ENCODE assay signal across 22 mouse cellular contexts in the genomic region with DNA sequence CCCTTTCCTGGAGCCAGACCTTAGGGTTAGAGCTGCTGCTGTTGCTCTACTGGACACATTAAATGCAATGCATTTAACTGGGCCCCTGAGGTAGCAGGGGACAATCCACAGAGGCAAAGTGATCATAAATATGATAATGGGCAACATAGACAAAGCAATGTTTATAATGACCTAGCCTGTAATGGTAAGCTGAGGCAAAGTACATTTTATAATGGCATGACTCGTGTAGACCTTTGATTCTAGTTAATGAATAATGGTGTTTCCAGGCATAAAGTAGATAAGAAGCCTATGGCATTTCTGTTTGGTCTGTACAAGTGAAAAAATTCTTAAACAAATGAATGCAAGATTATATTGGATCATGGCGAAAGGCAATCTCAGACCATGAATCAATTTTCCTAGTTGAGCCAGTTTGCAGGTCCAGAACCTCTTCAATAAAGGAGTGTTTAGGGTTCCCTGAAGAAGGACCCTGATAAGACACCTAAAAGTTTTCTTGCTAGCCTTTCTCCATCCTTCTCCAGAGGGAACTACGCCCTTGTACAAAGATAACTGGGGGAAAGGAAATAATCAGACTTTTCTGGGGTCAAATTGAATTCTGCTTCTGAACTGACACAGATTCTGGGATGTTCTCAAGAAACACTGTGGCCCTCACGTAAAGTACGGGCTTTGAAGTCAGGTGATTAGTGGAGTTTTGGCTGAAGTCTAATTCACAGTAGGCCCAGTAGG. TPM values are rescaled to one million over a fixed set of nuclear protein-coding genes. Genes with fewer than 3 reads are reported as not detected.
DNase-seq lines count a peak whose midpoint lies in the region; ATAC-seq and TF ChIP-seq lines count a peak whose summit lies in the region.
"Had no signal": no experiment of that assay in that cellular context is flagged by ENCODE, and none has a peak within 500 bp of the region (broad histone marks: within the 10 kb centered on the region; RNA-seq: fewer than 3 reads in every experiment).

No protein-coding gene starts in this region.

- no peak overlapping the region for H3K9ac ChIP-seq in intestine, embryonic 15.5 days
- H3K9ac ChIP-seq in intestine, embryonic 16.5 days (ENCODE audit: low read depth, low read length): no peak overlapping the region
- no peak overlapping the region for H3K9ac ChIP-seq in intestine, postnatal 0 days (ENCODE audit: low read depth, low read length)

- no peaks in the 10 kb centered on the region for H3K9me3 ChIP-seq in intestine, embryonic 15.5 days
- H3K9me3 ChIP-seq in intestine, embryonic 16.5 days (ENCODE audit: control insufficient read depth, low read length): no peaks in the 10 kb centered on the region
- no peaks in the 10 kb centered on the region for H3K9me3 ChIP-seq in intestine, postnatal 0 days (ENCODE audit: control insufficient read depth)
- H3K9me3 ChIP-seq: G1E had no signal

- H3K27ac ChIP-seq in intestine, embryonic 15.5 days: no peak overlapping the region
- H3K27ac ChIP-seq in intestine, embryonic 16.5 days (ENCODE audit: low read length): peak overlapping the region; percentile 30; the same call in 1 of the 2 replicates
- H3K27ac ChIP-seq in intestine, postnatal 0 days (ENCODE audit: low read depth, low read length): no peak overlapping the region; the same call in 1 of the 2 replicates
- H3K27ac ChIP-seq in small intestine, adult 2 months (ENCODE audit: insufficient read depth, low read depth, low read length): peak overlapping the region; percentile 46; the same call in 1 of the 2 replicates

- peak; percentile 93 for ATAC-seq in intestine, embryonic 15.5 days
- peak; percentile 92 for ATAC-seq in intestine, embryonic 16.5 days
- peak; percentile 75 for ATAC-seq in intestine, postnatal 0 days
- ATAC-seq: activated CD4-positive, CD25-positive, alpha-beta regulatory T cell, adult 4 months; CD4-positive, CD25-positive, alpha-beta regulatory T cell, adult 4 months; Patski had no signal

- no peak for TF ChIP-seq POLR2A in small intestine, adult 2 months (IDR thresholded peaks at IDR 0.05; ENCODE audit: low read depth, low read length)

- no peak for TF ChIP-seq CTCF in intestine, postnatal 0 days (IDR thresholded peaks at IDR 0.05; ENCODE audit: low read depth)
- no peak for TF ChIP-seq CTCF in small intestine, adult 2 months (IDR thresholded peaks at IDR 0.05; ENCODE audit: extremely low read depth, insufficient read length, insufficient replicate concordance, low read depth, low read length)

- no peaks in the 10 kb centered on the region for H3K27me3 ChIP-seq in intestine, embryonic 15.5 days (replicated peaks)
- H3K27me3 ChIP-seq in intestine, embryonic 16.5 days (replicated peaks; ENCODE audit: control insufficient read depth, insufficient read depth, low read length): no peaks in the 10 kb centered on the region
- H3K27me3 ChIP-seq in intestine, postnatal 0 days (replicated peaks; ENCODE audit: control insufficient read depth, insufficient read depth, low read length): no peaks in the 10 kb centered on the region
- no peaks in the 10 kb centered on the region for H3K27me3 ChIP-seq in small intestine, adult 2 months (ENCODE audit: control insufficient read depth, insufficient read depth, low read length)

- H3K4me1 ChIP-seq in intestine, embryonic 15.5 days (replicated peaks): no peaks in the 10 kb centered on the region
- H3K4me1 ChIP-seq in intestine, embryonic 16.5 days (ENCODE audit: control insufficient read depth, insufficient read depth, low read length): no peaks in the 10 kb centered on the region
- no peaks in the 10 kb centered on the region; the same call in 1 of the 2 replicates for H3K4me1 ChIP-seq in intestine, postnatal 0 days (replicated peaks; ENCODE audit: control insufficient read depth, insufficient read depth, low read length)
- peaks cover 5% of the 10 kb centered on the region for H3K4me1 ChIP-seq in small intestine, adult 2 months (ENCODE audit: control insufficient read depth, insufficient read depth, insufficient read length, low read length)

- DNase-seq in lung, postnatal 36 days: no peak
- DNase-seq in layer of hippocampus, adult 11-12 months (ENCODE audit: low spot score): no peak
- no peak for DNase-seq in cerebellum, adult 18-20 months
- DNase-seq in retina, embryonic 14.5 days (ENCODE audit: low spot score): no peak
- DNase-seq: adrenal gland, adult 2 months; adrenal gland, adult 8-10 months; adrenal gland, postnatal 10 days; adrenal gland, postnatal 14 days; adrenal gland, postnatal 25 days; adrenal gland, postnatal 36 days; B cell, adult 2 months; cerebellum, adult 11 months; cerebellum, adult 11-12 months had no signal

- H3K36me3 ChIP-seq in intestine, embryonic 15.5 days: no peaks in the 10 kb centered on the region
- no peaks in the 10 kb centered on the region for H3K36me3 ChIP-seq in intestine, embryonic 16.5 days (ENCODE audit: control insufficient read depth, insufficient read depth, low read length)
- no peaks in the 10 kb centered on the region for H3K36me3 ChIP-seq in intestine, postnatal 0 days (ENCODE audit: control insufficient read depth, insufficient read depth)
- no peaks in the 10 kb centered on the region for H3K36me3 ChIP-seq in small intestine, adult 2 months (ENCODE audit: control insufficient read depth, insufficient read depth, low read length)
- H3K36me3 ChIP-seq: G1E had no signal

- H3K4me3 ChIP-seq in intestine, embryonic 15.5 days (replicated peaks): no peak overlapping the region
- no peak overlapping the region for H3K4me3 ChIP-seq in intestine, embryonic 16.5 days (ENCODE audit: low read length)
- no peak overlapping the region for H3K4me3 ChIP-seq in intestine, postnatal 0 days (ENCODE audit: low read depth, low read length)
- no peak overlapping the region for H3K4me3 ChIP-seq in small intestine, adult 2 months (ENCODE audit: low read depth, low read length)

- no peak overlapping the region for H3K4me2 ChIP-seq in intestine, embryonic 15.5 days (replicated peaks)
- H3K4me2 ChIP-seq in intestine, embryonic 16.5 days (ENCODE audit: low read depth, low read length): no peak overlapping the region
- H3K4me2 ChIP-seq in intestine, postnatal 0 days (replicated peaks; ENCODE audit: low read depth): no peak overlapping the region

- 71% methylated on average over 5 of the region's 5 CpGs for WGBS in intestine, embryonic 15.5 days
- WGBS in intestine, embryonic 16.5 days: 62% methylated on average over 5 of the region's 5 CpGs
- 54% methylated on average over 5 of the region's 5 CpGs for WGBS in intestine, postnatal 0 days
- WGBS in small intestine, adult 2 months: 36% methylated on average over 5 of the region's 5 CpGs

RNA-seq across cellular contexts. Expression of a gene that starts 13.5 kb away (rescaled TPM):
- polyA plus RNA-seq in intestine, embryonic 15.5 days (2015; fragmentation: Nextera tagmentation; extraction: Ambion mirVana): 55.8 and 68.1 TPM in 2 replicates
- 43.5 and 55.9 TPM in 2 replicates for polyA plus RNA-seq in intestine, embryonic 16.5 days (2015; fragmentation: Nextera tagmentation; extraction: Ambion mirVana)
- 40.7 and 41.4 TPM in 2 replicates for polyA plus RNA-seq in intestine, postnatal 0 days (2015; fragmentation: Nextera tagmentation; extraction: Ambion mirVana)
- 4.1 and 10.1 TPM in 2 replicates for polyA plus RNA-seq in small intestine, adult 2 months (2012; rRNA removed)

RNA-seq across cellular contexts. Expression of a gene that starts 53.0 kb away (rescaled TPM):
- polyA plus RNA-seq in intestine, embryonic 15.5 days (2015; fragmentation: Nextera tagmentation; extraction: Ambion mirVana): 0.11 and 0.44 TPM in 2 replicates
- 0.23 and 0.33 TPM in 2 replicates for polyA plus RNA-seq in intestine, embryonic 16.5 days (2015; fragmentation: Nextera tagmentation; extraction: Ambion mirVana)
- not detected in 2 replicates for polyA plus RNA-seq in intestine, postnatal 0 days (2015; fragmentation: Nextera tagmentation; extraction: Ambion mirVana)
- not detected in 2 replicates for polyA plus RNA-seq in small intestine, adult 2 months (2012; rRNA removed)
- polyA plus RNA-seq: activated CD4-positive, CD25-positive, alpha-beta regulatory T cell, adult 4 months; adrenal gland, adult 2 months; C2C12; G1E; Patski had no signal

Comparison
In these comparisons a context has a peak if more than half of its experiments do, and no peak if none do; other contexts are left out.
1. H3K27ac ChIP-seq: peak in intestine, embryonic 16.5 days (single experiment) and small intestine, adult 2 months (single experiment); none in intestine, embryonic 15.5 days (single experiment) and intestine, postnatal 0 days (single experiment).
2. Peak in every context shown above with its lines, with median percentiles within 50 percentile points of each other: ATAC-seq.